In the genomic region with DNA sequence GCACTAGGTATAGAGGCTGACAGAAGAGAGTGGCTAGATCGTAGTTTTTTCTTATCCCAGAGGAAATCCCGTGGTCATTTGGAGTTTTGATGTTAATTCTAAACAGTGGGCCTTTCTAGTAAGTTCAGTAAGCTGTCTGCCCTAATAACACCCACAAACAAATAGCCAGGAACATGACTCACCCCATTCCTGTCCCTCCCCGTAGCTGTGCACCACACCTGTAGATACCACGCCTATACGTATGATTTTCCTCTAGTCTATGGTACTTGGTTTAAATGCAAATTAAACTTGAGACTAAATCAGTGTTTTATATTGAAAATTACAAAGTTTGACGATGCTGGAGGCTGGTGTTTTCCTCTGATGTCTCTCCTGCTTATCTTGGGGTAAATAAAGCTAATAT, we compare ENCODE assay signal across 15 mouse cellular contexts.
DNase-seq lines count a peak whose midpoint lies in the region; ATAC-seq and TF ChIP-seq lines count a peak whose summit lies in the region.
"Had no signal": no experiment of that assay in that cellular context is flagged by ENCODE, and none has a peak within 500 bp of the region (broad histone marks: within the 10 kb centered on the region; RNA-seq: fewer than 3 reads in every experiment).

No protein-coding gene starts in this region.

- no peak overlapping the region for H3K4me2 ChIP-seq in heart, postnatal 0 days (ENCODE audit: low read depth, low read length)
- H3K4me2 ChIP-seq in liver, embryonic 12.5 days: no peak overlapping the region

- no peak for DNase-seq in heart, postnatal 0 days (ENCODE audit: low spot score)
- DNase-seq in heart, adult 18-20 months: no peak
- DNase-seq in testis, postnatal 10 days (ENCODE audit: low spot score): no peak
- DNase-seq in urinary bladder, adult 2 months (ENCODE audit: low spot score): no peak
- no peak for DNase-seq in kidney, adult 18-20 months
- DNase-seq in left cerebral cortex, adult 9 months (ENCODE audit: low spot score in 2 of 2): no peak
- DNase-seq: adrenal gland, postnatal 25 days; B cell, adult 2 months; heart, postnatal 14 days; kidney, adult 9 months; thymus, adult 18-20 months had no signal

- H3K4me3 ChIP-seq in heart, postnatal 0 days (ENCODE audit: low read depth, low read length): no peak overlapping the region
- no peak overlapping the region for H3K4me3 ChIP-seq in testis, adult 2 months (ENCODE audit: control insufficient read depth, low read depth, low read length)
- H3K4me3 ChIP-seq in liver, embryonic 12.5 days: no peak overlapping the region
- H3K4me3 ChIP-seq: midbrain, embryonic 10.5 days; myocyte had no signal

- no peaks in the 10 kb centered on the region for H3K9me3 ChIP-seq in heart, postnatal 0 days (replicated peaks; ENCODE audit: control insufficient read depth, low read length)
- no peaks in the 10 kb centered on the region for H3K9me3 ChIP-seq in liver, embryonic 12.5 days (replicated peaks)
- H3K9me3 ChIP-seq: midbrain, embryonic 10.5 days had no signal

- TF ChIP-seq CTCF in heart, postnatal 0 days (IDR thresholded peaks at IDR 0.05; ENCODE audit: low read depth): no peak
- no peak for TF ChIP-seq CTCF in testis, adult 2 months (IDR thresholded peaks at IDR 0.05; ENCODE audit: control insufficient read depth, insufficient read depth, insufficient replicate concordance, low read depth, low read length)

- no peak for ATAC-seq in heart, postnatal 0 days (ENCODE audit: insufficient read depth, low read depth)
- no peak for ATAC-seq in liver, embryonic 12.5 days

- no peaks in the 10 kb centered on the region for H3K4me1 ChIP-seq in heart, postnatal 0 days (ENCODE audit: control insufficient read depth, insufficient read depth)
- no peaks in the 10 kb centered on the region for H3K4me1 ChIP-seq in testis, adult 2 months (ENCODE audit: control insufficient read depth, insufficient read depth, low read length)
- H3K4me1 ChIP-seq in liver, embryonic 12.5 days: peaks cover 65% of the 10 kb centered on the region

- 80% methylated on average over 6 of the region's 6 CpGs for WGBS in heart, postnatal 0 days
- WGBS in liver, embryonic 12.5 days (ENCODE audit: insufficient replicate concordance): 65% methylated on average over 6 of the region's 6 CpGs

- no peak overlapping the region for H3K9ac ChIP-seq in heart, postnatal 0 days (replicated peaks; ENCODE audit: low read depth, low read length)
- H3K9ac ChIP-seq in liver, embryonic 12.5 days: peak overlapping the region; percentile 56; the same call in 1 of the 2 replicates

- no peaks in the 10 kb centered on the region for H3K36me3 ChIP-seq in heart, postnatal 0 days (replicated peaks; ENCODE audit: control insufficient read depth, insufficient read depth, low read length)
- H3K36me3 ChIP-seq in testis, adult 2 months (ENCODE audit: control insufficient read depth, insufficient read depth, low read length): no peaks in the 10 kb centered on the region
- H3K36me3 ChIP-seq in liver, embryonic 12.5 days: no peaks in the 10 kb centered on the region
- H3K36me3 ChIP-seq: midbrain, embryonic 10.5 days had no signal

- no peak for TF ChIP-seq POLR2A in testis, adult 2 months (IDR thresholded peaks at IDR 0.05; ENCODE audit: control insufficient read depth, low read depth, low read length)

- TF ChIP-seq EP300 in heart, postnatal 0 days (IDR thresholded peaks at IDR 0.05; ENCODE audit: low read depth): no peak

- H3K27ac ChIP-seq in heart, postnatal 0 days (ENCODE audit: low read depth): peak overlapping the region; percentile 65
- peak overlapping the region; percentile 43; the same call in 1 of the 2 replicates for H3K27ac ChIP-seq in testis, adult 2 months (ENCODE audit: control insufficient read depth, insufficient read depth, low read depth, low read length)
- H3K27ac ChIP-seq in liver, embryonic 12.5 days: peak overlapping the region; percentile 95
- H3K27ac ChIP-seq: midbrain, embryonic 10.5 days had no signal

- H3K27me3 ChIP-seq in heart, postnatal 0 days (ENCODE audit: control insufficient read depth, insufficient read depth, low read length): no peaks in the 10 kb centered on the region
- H3K27me3 ChIP-seq in testis, adult 2 months (ENCODE audit: control insufficient read depth, insufficient read depth, low read length): no peaks in the 10 kb centered on the region
- H3K27me3 ChIP-seq in liver, embryonic 12.5 days (replicated peaks): no peaks in the 10 kb centered on the region

Comparison
In these comparisons a context has a peak if more than half of its experiments do, and no peak if none do; other contexts are left out.
1. H3K27ac ChIP-seq: peak in every context shown above with its lines; median percentile 95 in liver, embryonic 12.5 days; 65 in heart, postnatal 0 days; 43 in testis, adult 2 months.